Mouse (Mus musculus) adrenal gland, postnatal 4 days (tissue): ENCODE measurements around the gene Alox5. TPM values are rescaled to one million over a fixed set of nuclear protein-coding genes. Genes with fewer than 3 reads are reported as not detected.

Experiments
- DNase-seq, 2 experiments: peaks; one replicate each; pipeline ENCODE4 v3.0.0; 2021 to 2022; ENCODE audit warnings: low spot score in 2 of 2, mixed read lengths in 2 of 2
- total RNA-seq, 2 experiments: library from RNA; stranded (reverse); gene quantifications; 2 replicates each; pipeline ENCODE4 v1.2.3; 2021

Gene Alox5
- total RNA-seq, 2 experiments from 2014 or later, result 1.1 to 3.5 TPM

GRCm38 (mm10) chr6:116386045-116386415, 74.9 kb downstream of the Alox5 start:
- no peak for DNase-seq

GRCm38 (mm10) chr6:116385194-116386044, 75.6 kb downstream of the Alox5 start:
- DNase-seq, result no peak

DNA sequence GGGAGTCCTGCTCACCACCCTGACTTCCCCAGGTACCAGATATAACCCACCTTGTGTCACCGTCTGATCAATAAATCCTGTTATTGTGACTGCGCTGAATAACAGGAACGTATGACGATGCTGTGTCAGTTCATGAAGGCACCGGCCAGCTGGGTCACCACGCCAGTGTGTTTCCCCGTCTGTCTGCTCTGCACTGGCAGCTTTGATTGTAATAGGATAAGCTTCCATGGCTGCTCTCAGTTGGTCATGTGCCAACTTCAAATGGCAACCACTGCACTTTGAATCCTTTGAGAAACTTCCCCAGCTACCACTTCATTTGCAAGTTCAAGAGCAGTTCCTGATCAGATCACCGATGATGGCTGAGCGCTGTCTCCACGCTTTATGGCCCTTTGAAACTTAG, 77.4 kb downstream of the Alox5 start:
- DNase-seq, result no peak

- no peak for DNase-seq
Observed at GRCm38 (mm10) chr6:116381605-116382004, 79.4 kb downstream of the Alox5 start.

- DNase-seq, result no peak
Observed at GRCm38 (mm10) chr6:116380157-116380556, 80.8 kb downstream of the Alox5 start.

- no peak for DNase-seq
Observed at GRCm38 (mm10) chr6:116378892-116379291, 82.1 kb downstream of the Alox5 start.

DNA sequence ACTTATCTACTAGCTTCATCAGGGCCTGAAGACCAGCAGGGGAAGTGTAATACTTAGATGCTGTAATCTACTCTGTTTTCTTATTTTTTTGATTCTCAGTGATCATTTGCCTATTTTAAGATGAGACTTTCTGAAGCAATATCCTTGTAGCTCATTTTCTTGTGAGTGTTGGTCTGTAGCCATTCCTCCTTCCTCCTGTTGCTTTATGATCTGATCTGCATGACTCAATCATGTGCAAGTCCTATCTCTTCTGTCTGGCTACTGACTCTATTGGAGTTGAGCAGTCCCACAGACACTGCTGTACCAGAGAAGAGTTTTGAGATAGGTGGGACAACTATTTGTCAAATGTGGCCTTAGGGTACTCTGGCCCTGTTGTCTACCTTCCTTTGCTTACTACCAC, 86.4 kb downstream of the Alox5 start:
- no peak for DNase-seq

DNA sequence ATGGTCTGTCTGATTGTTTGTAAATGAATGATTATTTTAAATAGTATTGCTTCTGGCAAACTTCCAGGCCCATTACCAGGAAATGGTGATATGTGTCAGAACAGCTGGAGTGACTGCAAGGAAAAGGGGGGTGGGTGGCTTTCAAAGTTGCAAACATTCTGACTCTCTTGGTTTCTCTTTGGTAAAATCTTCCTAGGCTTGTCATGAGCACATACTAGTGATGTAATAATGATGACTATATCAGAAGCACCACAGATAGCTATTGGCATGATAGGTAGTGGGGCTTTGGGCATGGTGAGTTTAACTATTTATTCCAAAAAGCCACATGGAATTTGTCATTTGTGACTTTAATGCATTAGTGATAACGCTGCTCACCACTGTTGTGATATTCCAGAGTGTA, 86.8 kb downstream of the Alox5 start:
- DNase-seq, result no peak

DNA sequence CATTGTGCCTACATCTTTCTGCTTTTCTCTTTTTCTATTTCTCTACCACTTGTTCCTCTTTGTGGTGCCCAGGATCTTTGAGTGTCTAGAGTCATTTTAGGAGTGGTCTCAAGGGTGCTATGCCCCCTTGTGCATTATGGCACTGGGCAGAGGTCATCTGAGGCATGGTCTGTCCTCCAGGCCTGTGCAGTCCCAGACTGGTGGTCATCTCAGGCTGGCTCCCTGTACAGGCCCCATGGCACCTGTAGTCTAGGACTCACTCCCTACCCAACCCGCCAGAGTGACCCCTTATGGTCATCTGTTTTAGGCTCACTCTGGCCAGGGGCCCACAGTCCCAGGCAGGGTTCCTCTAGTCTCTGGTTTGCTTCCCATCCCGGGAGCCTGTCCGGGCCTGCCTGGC, 89.5 kb downstream of the Alox5 start:
- no peak for DNase-seq

GRCm38 (mm10) chr6:116370216-116370976, 90.6 kb downstream of the Alox5 start:
- DNase-seq, result no peak

- no peak for DNase-seq
Observed at GRCm38 (mm10) chr6:116369811-116370210, 91.2 kb downstream of the Alox5 start.

- DNase-seq, result no peak
Observed at GRCm38 (mm10) chr6:116367971-116368370, 93.0 kb downstream of the Alox5 start.

GRCm38 (mm10) chr6:116361993-116362392, 99.0 kb downstream of the Alox5 start:
- no peak for DNase-seq

- no peak for DNase-seq
Observed at GRCm38 (mm10) chr6:116361463-116361862, 99.5 kb downstream of the Alox5 start.

Other genes starting within 250 kb of the Alox5 start
- 1 to 10 TPM; 6.0 to 7.2 TPM for gene Zfand4, start 197.0 kb downstream of the Alox5 start, total RNA-seq
- gene March8, start 123.2 kb downstream of the Alox5 start, total RNA-seq, result 10 to 100 TPM; 80.1 to 98.6 TPM
- gene Olfr211, start 27.9 kb upstream of the Alox5 start, total RNA-seq, result not detected
- under 1 TPM in 1 of 2 experiments, not detected in 1; 0.17 TPM for gene Olfr212, start 45.3 kb upstream of the Alox5 start, total RNA-seq
- not detected for gene Olfr213, start 77.3 kb upstream of the Alox5 start, total RNA-seq
- gene Gm5580, start 90.0 kb upstream of the Alox5 start, total RNA-seq, result 1 to 10 TPM; 4.0 to 5.7 TPM
- gene Olfr214, start 93.1 kb upstream of the Alox5 start, total RNA-seq, result not detected
- not detected for gene Olfr215, start 123.0 kb upstream of the Alox5 start, total RNA-seq
- 10 to 100 TPM; 32.3 to 37.3 TPM for gene Zfp422, start 167.8 kb upstream of the Alox5 start, total RNA-seq
- 10 to 100 TPM in 1 of 2 experiments, 1 to 10 TPM in 1; 7.1 to 13.3 TPM for gene Depp1, start 189.4 kb upstream of the Alox5 start, total RNA-seq
- gene Rassf4, start 212.8 kb upstream of the Alox5 start, total RNA-seq, result 1 to 10 TPM; 5.7 to 7.7 TPM